Mouse (Mus musculus): Measurements from ENCODE around the gene Apobec1.
"Not testable (repeated sequence)": the region's sequence is repeated elsewhere in the genome, so short reads cannot be mapped to it uniquely, and the experiment has no call there.

The Apobec1 gene

DNA sequence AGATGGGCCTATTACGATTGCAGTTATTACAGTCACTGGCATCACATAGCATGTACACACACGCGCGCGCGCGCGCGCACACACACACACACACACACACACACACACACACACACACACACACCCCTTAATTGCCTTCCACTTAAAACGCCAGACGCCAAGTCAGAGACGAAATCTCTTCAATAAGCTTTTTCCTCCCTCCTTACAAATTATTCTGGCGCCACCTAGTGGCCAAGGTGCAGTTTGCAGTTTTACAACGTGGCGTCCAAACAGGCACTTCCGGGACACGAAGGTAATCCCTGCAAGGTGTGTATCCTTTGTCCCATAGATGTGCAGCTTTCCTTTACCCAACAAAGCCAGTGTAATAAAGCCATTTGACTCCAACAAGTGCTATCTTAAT, 41.8 kb downstream of the Apobec1 start:
- DNase-seq (ENCODE audit: low spot score) = peak; percentile 57

- DNase-seq (ENCODE audit: low spot score) = peak; percentile 65
These were observed 45.2 kb downstream of the Apobec1 start for GRCm38 (mm10) chr6:122556959-122557561.

DNA sequence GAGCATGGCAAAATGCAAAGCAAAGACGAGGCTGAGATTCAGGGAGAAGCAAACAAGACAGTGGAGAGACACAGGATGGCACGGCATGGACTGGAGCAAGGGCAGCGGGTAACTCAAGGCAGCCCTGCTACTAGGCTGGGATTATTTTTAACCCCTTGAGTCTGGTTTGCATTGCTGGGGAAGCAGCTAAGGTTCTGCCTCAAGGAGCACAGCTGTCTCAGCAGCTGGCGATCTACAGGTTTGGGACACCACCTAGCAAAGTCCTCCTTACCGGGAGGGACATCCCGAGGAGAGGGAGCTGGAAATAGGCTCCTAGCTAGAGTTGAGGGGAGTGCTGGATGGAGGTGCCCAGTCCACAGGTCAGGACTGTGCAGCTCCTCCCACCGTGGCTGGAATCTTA, 47.0 kb downstream of the Apobec1 start:
- DNase-seq (ENCODE audit: low spot score) = no peak

DNA sequence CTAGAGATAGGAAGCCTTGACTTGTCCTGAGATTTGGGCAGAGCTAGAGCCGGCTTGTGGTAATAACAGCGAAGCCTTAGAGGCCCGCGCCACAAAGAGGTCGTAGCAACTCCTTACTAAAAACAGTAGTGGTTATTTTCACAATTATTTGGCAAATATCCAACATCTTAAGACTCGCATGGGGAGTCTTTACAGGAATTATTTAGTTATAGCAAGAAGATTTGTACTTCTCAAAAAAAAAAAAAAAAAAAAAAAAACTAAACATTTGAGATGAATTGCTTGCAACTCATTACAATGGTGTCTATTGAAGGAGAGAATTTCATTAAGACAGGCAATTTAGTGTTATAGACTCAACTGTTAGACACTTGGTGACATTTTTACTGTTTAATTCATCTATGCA, 48.1 kb downstream of the Apobec1 start:
- no peak for DNase-seq (ENCODE audit: low spot score)

- no peak for DNase-seq (ENCODE audit: low spot score)
These were observed 48.6 kb downstream of the Apobec1 start, which contains the start of gene Aicda for GRCm38 (mm10) chr6:122553606-122554005. Gene Aicda, plus strand, starts transcription at chr6:122553801.

DNA sequence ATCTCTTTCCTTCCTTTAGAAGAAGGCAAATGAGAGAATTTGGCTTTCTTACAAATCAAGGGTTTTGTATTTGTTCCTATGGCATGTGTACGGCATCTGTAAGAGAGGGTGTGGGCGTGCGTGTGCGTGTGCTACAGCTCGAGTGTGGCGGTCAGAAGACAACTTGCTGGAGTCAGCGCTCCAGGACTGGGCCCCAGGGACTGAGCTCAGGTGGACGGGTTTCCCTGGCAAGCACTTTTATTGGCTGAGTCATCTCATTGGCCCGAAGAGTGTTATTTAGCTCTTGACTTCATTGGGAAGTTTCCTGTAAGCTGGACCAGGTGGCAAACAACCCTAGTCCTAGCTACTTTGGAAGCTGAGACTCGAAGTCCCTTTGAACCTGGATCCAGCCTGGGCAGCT, 56.3 kb downstream of the Apobec1 start:
- no peak for DNase-seq (ENCODE audit: low spot score)

DNA sequence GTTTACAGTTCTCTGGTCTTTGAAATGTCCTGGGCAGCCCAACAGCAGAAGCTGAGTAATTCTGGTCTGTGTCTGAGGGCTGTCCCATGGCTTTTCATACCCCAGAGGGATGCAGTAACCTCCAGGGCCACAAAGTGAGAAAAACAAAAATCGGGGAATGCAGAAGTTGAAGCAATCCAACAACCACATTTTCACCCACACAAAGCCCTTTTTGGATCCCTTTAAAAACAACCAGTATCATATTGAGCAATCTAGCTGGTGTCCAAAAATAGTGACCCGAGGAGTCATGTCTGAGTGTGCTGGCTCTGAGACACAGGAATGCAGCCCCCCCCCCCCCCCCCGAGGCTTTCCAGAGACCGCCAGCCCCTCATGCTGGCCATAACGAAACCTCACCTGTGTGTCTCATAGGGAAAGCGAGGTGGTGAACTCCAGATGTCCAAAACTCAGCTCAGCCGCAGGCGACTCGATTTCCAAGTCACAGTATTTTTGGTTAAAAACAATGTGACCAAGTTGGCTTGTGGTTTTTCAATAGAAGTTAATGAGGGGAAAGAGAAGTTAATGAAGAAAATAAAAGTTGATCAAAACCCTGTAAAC, 56.9 kb downstream of the Apobec1 start:
- peak; percentile 32 for DNase-seq (ENCODE audit: low spot score)

DNA sequence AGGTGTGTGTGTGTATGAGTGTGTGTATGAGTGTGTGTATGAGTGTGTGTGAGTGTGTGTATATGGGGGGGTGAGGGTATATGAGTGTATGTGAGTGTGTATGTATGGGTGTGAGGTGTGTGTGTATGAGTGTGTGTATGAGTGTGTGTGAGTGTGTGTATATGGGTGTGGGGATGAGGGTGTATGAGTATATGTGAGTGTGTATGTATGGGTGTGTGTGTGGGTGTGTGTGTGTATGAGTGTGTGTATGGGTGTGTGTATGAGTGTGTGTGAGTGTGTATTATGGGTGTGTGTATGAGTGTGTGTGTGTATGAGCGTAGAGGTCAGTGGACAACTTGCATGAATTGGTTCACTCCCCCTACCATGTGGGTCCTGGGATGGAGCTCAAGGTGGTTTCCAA, 57.6 kb downstream of the Apobec1 start:
- DNase-seq (ENCODE audit: low spot score) = no peak

DNA sequence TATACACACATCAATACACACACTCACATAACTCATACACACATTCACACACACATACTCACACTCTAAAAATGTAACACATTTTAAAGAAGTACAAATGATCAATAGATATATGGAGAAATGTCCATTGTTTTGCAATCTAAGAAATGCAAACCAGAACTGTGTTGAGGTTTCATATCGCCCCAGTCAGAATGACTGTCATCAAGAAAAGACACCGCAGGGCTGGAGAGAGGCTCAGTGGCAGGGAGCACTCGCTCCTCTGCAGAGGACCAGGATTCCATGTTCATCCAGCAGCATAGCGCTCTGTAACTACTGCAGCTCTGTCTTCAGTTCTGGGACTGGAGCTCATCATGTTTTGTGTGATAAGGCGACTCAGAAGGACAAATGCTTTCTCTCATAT, 58.7 kb downstream of the Apobec1 start:
- DNase-seq (ENCODE audit: low spot score) = no peak

- not testable (repeated sequence) for DNase-seq (ENCODE audit: low spot score)
These were observed 59.8 kb downstream of the Apobec1 start for GRCm38 (mm10) chr6:122542459-122542858.

- DNase-seq (ENCODE audit: low spot score) = no peak
These were observed 62.7 kb downstream of the Apobec1 start for GRCm38 (mm10) chr6:122539564-122539963.

GRCm38 (mm10) chr6:122534032-122534431, 68.2 kb downstream of the Apobec1 start:
- DNase-seq (ENCODE audit: low spot score) = no peak

DNA sequence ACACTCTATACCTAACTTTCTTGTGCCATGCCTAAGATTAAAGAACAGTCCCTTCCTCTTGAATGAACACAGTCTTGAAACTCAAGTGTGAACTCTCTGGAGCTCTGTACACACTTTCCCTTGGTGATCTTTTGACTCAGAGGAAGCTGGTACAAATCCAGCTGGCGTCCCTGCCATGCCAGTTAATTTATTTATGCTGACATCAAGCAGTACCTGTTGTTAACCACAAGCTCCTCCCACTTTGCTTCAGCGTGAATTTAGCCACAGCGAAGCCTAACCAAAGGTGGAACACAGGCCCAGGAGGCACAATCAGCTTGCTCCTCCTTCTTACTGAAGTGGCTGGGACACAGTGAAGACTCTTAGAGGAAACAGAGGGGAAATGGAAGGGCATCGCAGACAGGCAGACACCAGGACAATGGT, 69.4 kb downstream of the Apobec1 start:
- peak; percentile 71 for DNase-seq (ENCODE audit: low spot score)

DNA sequence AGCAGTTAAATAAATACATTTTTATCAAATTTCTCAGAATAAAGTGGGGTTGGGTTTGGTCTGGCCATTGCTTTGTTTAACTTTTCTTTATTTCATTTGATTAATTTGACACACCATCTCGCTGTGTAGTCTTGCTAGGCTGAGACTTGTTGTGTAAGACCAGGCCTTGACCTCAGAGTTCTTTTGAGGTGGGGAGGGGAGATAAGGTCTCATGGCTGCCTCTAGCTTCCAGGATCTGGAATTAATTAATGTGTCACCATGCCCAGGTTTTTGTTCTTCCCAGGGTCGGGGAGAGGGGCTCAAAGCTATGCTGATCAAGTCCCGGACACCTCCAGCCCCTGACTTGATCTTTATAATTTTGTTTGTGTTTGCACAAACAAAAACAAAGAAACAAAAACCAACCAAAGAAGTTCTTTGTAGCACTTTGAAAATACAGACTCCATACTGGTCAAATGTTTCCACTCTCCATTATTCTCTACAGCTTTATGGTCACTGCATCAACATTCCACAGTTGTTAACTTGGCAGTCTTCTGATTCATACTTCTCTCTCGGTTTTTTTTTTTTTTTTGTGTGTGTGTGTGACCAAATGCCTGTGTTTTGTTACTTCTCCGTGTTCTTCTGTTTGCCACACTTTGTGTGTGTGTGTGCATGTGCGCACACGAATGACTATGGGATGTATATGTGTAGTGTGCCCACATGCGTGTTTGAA, 70.6 kb downstream of the Apobec1 start:
- DNase-seq (ENCODE audit: low spot score) = no peak

GRCm38 (mm10) chr6:122528136-122528535, 74.1 kb downstream of the Apobec1 start:
- no peak for DNase-seq (ENCODE audit: low spot score)
